Mouse (Mus musculus) kidney, adult 11 months (tissue): Measurements from ENCODE around the gene Npc2.

ENCODE experiments used
- DNase-seq: peaks from one replicate; pipeline ENCODE4 v3.0.0; 2022

Gene Npc2

GRCm38 (mm10) chr12:84772726-84773441, at the start of gene Npc2, which contains the start of gene Isca2:
Npc2 (minus strand) TSS chr12:84773152.
Isca2 (plus strand) TSS chr12:84773251.
- peak; percentile 100 for DNase-seq

DNA sequence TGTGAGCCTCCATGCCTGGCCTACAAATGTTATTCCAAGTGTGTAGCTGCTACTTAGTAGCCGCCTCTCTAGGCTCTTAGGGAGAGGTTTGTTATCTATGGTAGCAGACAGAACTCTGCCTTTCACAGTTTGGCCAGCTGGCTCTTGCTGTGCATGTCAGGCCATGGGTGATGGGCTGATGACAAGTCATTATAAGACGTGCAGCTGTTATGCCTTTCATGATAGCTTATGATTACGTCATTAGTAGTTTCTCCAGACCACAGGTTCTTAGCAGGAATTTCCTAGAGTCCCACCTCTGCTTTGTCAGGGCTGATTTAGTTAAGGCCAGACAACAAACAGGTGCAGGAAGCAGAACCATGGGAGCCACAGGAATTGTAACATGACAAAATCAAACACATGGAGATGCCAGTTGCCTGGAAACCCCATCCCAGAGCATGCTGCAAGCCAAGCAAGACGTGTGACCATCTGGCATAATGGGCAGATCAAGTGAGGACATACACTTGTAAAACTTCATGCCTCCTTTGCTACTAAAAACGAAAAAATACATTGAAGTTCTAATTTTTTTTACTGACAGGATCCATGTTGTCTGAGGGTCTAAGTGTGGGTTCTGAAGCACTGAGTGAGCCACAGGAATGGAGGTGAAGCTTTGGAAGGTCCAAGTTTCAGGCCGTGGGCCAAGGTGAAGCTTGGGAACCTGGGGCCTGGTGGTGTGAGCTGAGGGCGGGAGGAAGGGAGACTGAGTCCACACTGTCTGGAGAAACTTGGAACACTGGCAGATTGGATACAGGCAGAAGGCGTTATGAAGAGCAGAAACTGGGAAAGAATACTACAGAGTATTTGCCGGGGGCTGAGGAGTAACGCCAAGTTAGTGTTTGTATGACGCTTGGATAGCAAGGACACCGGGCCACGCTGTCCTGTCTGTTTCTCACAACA, 46.5 kb upstream of the Npc2 start:
- no peak for DNase-seq

GRCm38 (mm10) chr12:84818496-84818895, 45.5 kb upstream of the Npc2 start:
- no peak for DNase-seq

GRCm38 (mm10) chr12:84814663-84815325, 41.8 kb upstream of the Npc2 start:
- no peak for DNase-seq

DNA sequence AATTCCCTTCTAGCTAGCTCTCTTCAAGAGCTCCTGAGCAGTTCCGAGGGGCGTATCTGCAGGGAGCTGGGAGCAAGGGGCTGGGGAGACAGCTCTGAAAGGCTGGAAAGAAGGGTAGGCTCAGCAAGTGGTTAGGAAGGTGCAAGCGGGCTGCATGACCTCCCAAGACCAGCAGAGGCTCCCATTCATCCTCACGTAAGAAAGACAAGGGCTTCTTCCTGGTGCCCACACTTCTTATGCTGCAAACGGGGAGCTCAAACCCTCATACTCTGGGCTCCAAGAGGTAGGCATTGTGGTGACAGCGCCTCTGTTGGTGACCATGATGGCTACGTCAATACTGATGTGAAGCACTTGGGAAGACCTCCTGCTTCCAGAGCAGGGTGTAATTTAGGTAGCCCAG, 40.8 kb upstream of the Npc2 start:
- DNase-seq, result no peak

GRCm38 (mm10) chr12:84812004-84812403, 39.1 kb upstream of the Npc2 start:
- peak; percentile 23 for DNase-seq

DNA sequence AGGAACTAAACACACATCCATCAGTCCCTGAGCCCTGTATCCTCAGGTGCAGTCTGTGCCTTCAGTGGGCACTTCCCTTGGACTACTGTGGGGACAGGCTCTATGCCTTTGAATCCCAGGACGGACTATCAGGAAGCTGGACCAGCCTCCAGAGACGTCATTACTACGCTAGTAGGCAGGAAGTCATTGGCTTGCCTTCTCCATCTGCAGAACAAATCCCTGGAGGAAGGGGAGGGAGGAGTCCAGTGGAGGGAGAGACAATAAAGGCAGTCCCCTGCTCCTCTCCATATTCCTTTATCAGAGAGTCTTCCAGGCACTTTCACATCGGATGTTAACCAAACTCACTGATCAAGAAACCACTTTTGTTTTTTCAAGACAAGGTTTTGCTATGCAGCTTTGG, 38.6 kb upstream of the Npc2 start:
- DNase-seq, result no peak

DNA sequence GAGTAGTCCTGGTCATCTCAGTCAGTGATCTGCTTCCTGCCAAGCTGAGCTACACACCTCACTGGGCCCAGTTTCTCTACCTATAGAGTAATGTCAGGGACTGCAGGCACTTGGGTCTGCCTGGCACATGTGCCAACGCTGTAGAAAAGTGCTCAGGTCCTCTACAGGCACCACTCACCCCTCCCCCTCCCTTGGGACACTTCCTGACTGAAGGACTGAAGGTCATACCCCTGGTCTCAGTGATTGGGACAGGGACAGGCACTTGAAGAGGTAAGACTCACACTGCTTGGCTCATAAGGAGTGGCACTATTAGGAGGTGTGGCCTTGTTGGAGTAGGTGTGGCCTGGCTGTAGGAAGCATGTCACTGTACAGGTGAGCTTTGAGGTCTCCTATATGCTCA, 37.9 kb upstream of the Npc2 start:
- DNase-seq, result no peak

- DNase-seq, result no peak
Observed at GRCm38 (mm10) chr12:84809033-84809432, 36.1 kb upstream of the Npc2 start.

DNA sequence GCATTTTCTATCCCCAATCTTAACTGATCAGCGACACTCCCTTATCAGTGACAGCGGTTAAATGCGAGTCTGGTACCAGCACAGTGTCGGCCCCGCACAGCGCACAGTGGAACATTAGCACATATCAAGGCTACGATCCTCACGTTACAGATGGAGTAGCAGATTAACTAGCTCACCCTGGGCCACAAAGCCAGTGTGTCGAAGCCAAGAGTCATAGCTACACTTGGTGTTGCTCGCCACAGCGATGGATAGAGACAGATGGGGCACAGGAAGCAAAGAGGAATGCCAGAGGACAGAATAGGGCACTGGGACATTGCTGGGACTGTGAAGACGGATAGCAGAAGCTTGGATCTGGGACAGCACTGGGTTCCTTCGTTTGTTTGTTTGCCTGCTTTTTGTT, 34.4 kb upstream of the Npc2 start:
- DNase-seq, result no peak

DNA sequence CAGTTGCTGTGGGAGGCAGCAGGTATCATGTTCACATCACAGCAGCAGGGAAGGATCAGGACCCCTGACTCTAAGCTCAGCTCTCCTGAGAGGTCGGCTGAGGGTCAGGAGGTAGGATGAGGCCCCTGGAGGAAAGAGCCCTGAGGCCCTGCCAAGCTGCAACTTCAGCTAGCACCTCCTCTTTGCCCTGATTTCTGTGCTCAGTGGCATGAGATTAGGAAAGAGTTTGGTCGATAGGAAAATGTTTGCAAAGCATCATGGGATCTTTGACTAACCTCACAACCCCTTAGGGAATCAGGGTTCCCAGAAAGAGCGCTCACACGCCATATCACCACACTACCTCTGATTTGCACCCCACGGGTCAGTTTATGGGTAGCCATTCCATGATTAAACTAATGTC, 33.8 kb upstream of the Npc2 start:
- DNase-seq, result no peak

GRCm38 (mm10) chr12:84806010-84806409, 33.1 kb upstream of the Npc2 start:
- no peak for DNase-seq

DNA sequence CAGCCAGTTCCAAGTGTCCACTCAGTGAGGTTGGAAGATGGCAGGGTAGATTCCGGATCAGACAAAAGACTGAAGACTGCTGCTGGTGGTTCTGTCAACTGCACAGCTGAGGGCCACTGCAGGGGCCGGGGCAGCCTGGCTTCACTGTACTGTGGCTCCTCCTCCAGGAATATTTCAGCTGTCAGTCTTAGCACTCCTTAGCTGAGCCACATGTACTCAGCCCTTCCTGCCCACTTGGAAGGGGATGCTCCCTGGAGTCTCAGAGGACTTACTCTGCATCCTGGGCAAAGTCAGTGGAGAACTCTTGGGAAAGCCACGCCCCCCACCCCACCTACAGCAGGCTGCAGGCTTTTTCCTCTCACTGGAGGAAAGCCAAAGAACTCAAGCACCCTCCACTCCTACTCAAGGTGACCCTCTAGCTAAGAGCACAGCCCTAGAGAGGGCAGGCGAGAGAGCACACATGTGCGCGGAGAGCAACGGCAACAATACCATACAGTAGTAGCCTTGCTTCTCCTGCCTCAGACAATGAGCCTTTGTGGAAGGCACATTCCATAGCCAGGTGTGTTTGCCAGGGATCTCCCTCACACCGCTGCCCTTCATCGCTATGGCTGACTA, 32.4 kb upstream of the Npc2 start:
- peak; percentile 21 for DNase-seq

- DNase-seq, result no peak
Observed at GRCm38 (mm10) chr12:84802625-84803024, 29.7 kb upstream of the Npc2 start.

GRCm38 (mm10) chr12:84801532-84802110, 28.7 kb upstream of the Npc2 start:
- DNase-seq, result no peak

GRCm38 (mm10) chr12:84800419-84800818, 27.5 kb upstream of the Npc2 start:
- no peak for DNase-seq

DNA sequence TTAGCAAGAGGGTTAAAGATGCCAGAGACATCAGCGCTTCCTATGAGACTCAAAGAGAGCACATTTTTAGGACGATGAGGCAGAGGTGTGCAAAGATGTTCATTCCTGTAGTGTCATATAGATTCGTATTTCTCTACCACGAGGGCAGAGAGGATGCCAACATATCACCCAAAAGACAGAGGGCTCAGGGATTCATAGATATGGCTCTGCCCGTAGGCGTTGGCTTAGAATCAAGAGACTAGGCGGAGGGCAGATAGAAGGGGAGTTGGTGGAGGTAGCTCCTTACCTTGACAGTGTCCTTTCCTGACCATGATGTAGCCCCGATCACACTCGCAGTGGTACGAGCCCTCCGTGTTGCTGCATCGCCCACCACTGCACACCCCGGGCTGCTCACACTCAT, 26.1 kb upstream of the Npc2 start:
- DNase-seq, result no peak

GRCm38 (mm10) chr12:84794647-84795046, 21.7 kb upstream of the Npc2 start:
- no peak for DNase-seq

DNA sequence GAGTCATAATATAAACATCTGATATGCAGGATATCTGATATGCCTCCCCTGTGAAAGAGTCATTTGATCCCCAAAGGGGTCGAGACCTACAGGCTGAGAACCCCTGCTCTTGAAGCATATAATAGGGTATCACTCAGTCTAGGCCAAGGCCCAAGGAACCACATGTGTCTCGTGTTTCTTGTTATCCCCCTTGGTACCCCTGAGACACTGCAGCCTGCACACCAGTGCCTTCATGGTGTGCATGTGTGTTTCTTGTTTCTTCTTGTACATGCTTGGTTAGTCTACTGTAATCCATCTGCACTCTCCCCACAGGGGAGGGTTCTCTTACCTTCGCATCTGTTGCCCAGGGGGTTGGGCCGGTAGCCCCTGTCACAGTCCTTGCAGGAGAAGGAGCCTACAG, 19.7 kb upstream of the Npc2 start:
- DNase-seq, result no peak

DNA sequence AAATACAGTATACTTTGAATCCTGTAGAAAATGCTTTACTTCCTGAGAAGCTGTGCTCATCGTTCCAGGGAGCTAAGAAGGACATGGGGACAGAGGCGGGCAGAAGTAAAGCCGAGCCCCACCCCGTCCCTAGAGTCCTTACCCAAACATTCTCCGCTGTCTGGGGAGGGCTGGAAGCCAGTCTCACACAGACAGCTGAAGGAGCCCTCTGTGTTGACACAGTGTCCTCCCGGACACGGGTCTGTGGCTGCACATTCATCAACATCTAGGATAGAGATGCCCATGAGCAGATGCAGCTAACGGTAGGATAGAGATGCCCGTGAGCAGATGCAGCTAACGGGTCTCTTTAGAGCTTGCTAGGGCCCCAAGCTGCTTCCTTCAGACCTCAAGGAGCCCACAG, 17.9 kb upstream of the Npc2 start:
- no peak for DNase-seq

DNA sequence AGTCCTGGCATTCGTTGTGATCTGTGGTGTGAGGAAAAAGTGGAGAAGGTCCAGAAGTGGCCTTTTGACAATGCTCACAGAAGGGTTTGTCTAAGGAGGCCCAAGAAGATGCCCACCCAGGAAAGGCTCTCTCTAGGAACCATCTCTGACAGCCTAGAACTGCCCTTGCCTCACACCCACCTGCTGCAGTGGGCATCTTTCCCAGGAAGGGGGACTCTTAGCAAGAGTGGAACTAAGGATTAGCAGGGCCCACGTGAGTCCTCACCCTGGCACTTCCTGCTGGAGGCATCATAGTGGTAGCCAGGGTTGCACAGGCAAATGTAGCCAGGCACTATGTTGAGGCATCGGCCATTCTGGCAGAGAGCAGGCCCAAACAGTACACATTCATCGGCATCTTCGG, 13.1 kb upstream of the Npc2 start:
- no peak for DNase-seq

GRCm38 (mm10) chr12:84784604-84785381, 11.8 kb upstream of the Npc2 start:
- DNase-seq, result peak; percentile 77
